Mouse (Mus musculus) ovary, postnatal 10 days (tissue): ENCODE results near the gene Gm28998.
"Not testable (repeated sequence)": the region's sequence is repeated elsewhere in the genome, so short reads cannot be mapped to it uniquely, and the experiment has no call there.

ENCODE experiments used
- DNase-seq: peaks from one replicate; pipeline ENCODE4 v3.0.0; 2022; ENCODE audit warnings: low spot score

Gene Gm28998

GRCm38 (mm10) chrY:7253487-7253886 lies at the start of gene Gm28998:
Gm28998 (plus strand) TSS chrY:7253787.
- DNase-seq: not testable (repeated sequence)
